Mouse (Mus musculus): ENCODE measurements at regions not wholly inside any gene's neighbourhood (a gene's known extent, or its start where the extent isn't known, plus 50 kb on each side); places are given as distances from the start of the nearest gene placed in this dataset.

GRCm38 (mm10) chr1:119197415-119197700, 143.9 kb upstream of the Gli2 start:
- no peak for DNase-seq (ENCODE audit: extremely low spot score in 1 of 2, low spot score in 1 of 2)

DNA sequence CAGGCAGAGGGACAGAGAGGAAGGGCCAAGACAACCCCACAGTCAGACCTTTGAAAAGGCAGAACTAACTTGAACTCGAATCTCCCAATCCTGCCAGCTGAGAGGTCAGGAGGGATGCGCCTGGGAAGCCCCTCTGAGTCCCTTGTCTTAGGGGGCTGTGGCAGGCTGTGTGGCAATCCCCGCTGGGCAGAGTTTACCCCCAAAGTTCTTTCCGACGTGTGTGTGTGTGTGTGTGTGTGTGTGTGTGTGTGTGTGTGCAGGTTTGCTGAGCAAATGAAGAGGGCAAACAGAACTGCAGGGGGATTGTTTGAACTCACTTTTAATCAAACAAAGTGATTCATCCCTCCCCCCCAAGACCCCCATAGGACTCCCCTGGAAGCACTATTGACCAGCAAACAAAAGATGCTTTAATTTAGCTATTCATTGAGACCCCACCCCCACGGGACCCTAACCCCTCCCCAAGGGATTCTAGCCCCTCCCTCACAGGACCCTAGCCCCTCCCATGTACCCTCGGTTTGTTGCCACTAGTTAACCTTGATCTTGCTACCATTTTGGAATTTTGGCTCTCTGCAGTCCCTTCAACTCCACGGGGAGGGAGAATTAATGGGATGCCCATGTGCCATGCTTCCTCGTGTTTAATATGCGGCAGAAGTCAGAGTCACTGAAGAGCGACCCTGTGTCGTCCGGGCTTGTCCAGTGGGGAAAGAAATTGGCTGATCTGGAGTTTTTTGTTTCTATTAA, 143.4 kb upstream of the Gli2 start:
- DNase-seq (ENCODE audit: extremely low spot score in 1 of 2, low spot score in 1 of 2) = no peak

GRCm38 (mm10) chr1:119194533-119194932, 141.1 kb upstream of the Gli2 start:
- DNase-seq (ENCODE audit: extremely low spot score in 1 of 2, low spot score in 1 of 2) = no peak

DNA sequence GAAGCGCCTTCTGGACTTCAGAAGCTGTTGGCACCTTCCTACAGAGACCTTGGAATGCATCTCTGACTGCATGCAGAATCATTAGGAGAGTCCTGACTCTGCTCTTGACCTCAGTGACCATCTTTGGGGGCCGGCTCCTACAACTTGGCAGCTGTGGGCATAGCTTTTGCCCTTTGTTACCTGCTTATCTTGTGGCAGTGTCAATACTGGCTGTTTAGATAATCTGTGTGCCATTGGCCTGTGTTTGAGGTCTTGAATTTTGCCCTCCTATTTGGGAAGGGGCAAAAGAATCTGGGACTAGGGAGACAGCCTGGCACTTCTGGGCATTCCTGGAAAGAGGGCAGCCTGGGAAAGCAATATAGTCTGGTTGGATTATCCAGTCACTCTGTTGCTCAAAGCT, 137.8 kb upstream of the Gli2 start:
- no peak for DNase-seq (ENCODE audit: extremely low spot score in 1 of 2, low spot score in 1 of 2)

DNA sequence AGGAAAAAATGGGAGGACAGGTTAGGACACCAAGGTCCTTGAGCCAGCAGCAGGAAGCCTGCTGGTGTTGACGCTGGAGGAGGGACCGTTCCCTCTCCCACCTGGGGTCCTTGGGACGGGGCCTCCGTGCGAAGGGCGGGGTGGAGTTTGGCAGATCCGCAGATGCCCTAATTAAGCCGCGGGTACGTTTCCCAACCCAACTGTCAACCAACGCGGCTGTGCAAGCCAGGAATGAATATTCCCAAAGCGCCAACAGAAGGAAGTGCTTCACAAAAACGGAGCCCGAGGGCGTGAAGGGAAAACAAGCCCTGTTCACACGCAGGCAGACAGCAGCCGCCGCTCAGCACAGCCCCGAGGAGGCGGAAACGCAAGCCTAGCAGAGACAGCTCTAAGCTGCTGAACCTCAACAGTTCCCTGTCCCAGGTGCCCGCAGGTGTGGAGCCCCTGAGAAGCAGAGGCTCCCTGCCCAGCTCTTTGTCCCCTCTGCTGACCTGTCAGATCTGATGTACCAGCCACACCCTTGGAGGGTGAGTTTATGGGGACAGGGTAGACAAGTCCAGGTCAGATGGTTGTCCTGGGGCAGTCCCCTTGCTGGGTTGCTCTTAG, 136.1 kb upstream of the Gli2 start:
- peak; percentile 30 to 43 for DNase-seq (ENCODE audit: extremely low spot score in 1 of 2, low spot score in 1 of 2)

- no peak for DNase-seq (ENCODE audit: extremely low spot score in 1 of 2, low spot score in 1 of 2)
Observed at GRCm38 (mm10) chr1:119187301-119187700, 133.9 kb upstream of the Gli2 start.

GRCm38 (mm10) chr1:119186856-119187255, 133.4 kb upstream of the Gli2 start:
- no peak for DNase-seq (ENCODE audit: extremely low spot score in 1 of 2, low spot score in 1 of 2)

GRCm38 (mm10) chr1:119183558-119184270, 130.3 kb upstream of the Gli2 start:
- no peak for DNase-seq (ENCODE audit: extremely low spot score in 1 of 2, low spot score in 1 of 2)

GRCm38 (mm10) chr1:119173030-119173756, 119.8 kb upstream of the Gli2 start:
- DNase-seq (ENCODE audit: extremely low spot score in 1 of 2, low spot score in 1 of 2) = no peak

GRCm38 (mm10) chr1:119167443-119167842, 114.0 kb upstream of the Gli2 start:
- DNase-seq (ENCODE audit: extremely low spot score in 1 of 2, low spot score in 1 of 2) = no peak

DNA sequence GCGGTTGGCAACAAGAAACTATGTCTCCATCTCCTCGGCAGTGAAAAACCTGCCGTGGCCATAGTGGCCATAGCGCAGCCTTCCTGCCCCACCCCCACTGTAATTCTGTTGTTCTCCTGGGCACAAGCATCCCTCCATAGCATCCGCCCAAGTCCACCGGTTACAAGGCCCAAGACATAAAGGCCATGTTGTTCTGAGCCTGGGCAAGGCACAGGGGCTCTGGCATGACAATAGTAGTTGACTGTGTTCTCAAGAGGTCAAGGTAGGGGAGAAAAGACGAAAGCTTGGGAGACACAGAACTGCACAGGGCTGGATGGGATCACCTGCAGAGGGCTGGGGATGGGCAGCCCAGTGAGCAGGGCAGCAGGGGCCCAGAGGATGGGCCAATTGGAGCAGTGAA, 112.9 kb upstream of the Gli2 start:
- DNase-seq (ENCODE audit: extremely low spot score in 1 of 2, low spot score in 1 of 2) = no peak

DNA sequence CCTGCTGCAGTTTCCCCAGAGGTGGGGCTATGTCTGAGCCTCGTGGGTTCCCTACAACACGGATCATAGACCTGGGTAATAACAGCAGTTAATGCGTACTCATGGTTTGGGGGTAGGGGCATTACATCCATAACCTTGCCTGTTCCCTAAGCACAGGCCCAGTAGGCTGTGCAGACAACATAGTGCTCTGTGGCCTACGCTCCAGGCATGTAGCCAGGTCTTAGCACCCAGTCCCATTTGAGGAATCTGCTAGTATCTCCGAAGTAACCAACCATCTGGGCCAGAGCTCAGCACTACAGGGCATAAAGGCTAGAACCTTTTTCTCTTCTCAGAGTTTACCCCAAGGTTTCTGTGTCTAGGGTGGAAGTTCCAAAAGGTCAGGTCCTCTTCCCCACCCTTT, 111.4 kb upstream of the Gli2 start:
- no peak for DNase-seq (ENCODE audit: extremely low spot score in 1 of 2, low spot score in 1 of 2)

- DNase-seq (ENCODE audit: extremely low spot score in 1 of 2, low spot score in 1 of 2) = no peak
Observed at GRCm38 (mm10) chr1:119163846-119164245, 110.4 kb upstream of the Gli2 start.

DNA sequence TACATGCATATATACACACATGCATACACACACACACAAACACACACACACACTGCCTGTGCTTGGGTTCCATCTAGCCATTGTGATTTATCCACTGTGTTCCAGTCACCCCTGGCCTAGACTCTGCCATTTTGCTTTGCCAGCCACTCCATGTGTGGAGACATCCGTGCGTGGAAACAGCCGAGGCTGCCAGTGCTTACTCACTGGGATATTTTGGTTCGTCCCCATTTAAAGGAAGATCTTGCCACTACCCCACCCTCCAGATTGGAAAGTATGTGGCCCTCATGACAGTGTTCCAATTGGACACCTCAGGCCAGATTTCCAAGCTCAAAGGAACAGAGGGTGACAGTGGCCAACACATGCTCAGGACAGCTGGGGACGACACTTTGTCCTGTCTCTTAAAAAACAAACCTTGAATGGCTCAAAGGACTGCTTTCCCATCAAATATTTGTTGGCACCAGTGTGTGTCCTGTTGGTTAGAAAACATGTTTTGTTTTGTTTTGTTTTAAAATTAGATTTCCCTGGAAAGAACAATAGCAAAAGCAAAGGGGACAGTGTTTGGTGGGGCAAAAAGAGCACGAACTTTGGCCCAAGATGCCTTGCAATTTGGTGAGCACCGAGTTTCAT, 109.8 kb upstream of the Gli2 start:
- no peak for DNase-seq (ENCODE audit: extremely low spot score in 1 of 2, low spot score in 1 of 2)

- DNase-seq (ENCODE audit: extremely low spot score in 1 of 2, low spot score in 1 of 2) = no peak
Observed at GRCm38 (mm10) chr1:119161751-119162150, 108.3 kb upstream of the Gli2 start.

- DNase-seq (ENCODE audit: extremely low spot score in 1 of 2, low spot score in 1 of 2) = no peak
Observed at GRCm38 (mm10) chr1:119160354-119160753, 106.9 kb upstream of the Gli2 start.

DNA sequence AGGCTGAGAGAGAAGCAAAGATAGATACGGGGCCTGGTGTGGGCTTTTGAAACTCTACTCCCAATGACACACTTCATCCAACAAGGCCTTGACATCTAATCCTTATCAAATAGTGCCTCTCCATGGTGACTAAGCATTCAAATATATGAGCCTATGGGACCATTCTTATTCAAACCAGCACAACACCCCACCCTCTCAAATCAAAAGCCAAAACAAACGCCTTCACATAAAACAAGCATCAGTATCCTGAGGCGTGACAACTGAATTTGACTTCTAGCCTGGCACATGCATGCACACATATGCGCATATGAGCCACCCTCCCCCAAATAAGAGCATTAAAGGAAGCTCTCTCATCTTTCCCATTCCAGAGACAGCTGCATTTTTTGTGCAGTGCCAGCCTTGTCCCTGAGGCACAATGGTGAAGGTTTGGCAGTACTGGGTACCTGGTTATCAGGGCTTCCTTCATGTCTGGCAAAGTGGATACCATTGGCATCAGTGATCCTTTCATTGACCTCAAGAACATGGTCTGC, 103.8 kb upstream of the Gli2 start:
- DNase-seq (ENCODE audit: extremely low spot score in 1 of 2, low spot score in 1 of 2) = no peak

GRCm38 (mm10) chr1:119153619-119154018, 100.2 kb upstream of the Gli2 start:
- DNase-seq (ENCODE audit: extremely low spot score in 1 of 2, low spot score in 1 of 2) = no peak

DNA sequence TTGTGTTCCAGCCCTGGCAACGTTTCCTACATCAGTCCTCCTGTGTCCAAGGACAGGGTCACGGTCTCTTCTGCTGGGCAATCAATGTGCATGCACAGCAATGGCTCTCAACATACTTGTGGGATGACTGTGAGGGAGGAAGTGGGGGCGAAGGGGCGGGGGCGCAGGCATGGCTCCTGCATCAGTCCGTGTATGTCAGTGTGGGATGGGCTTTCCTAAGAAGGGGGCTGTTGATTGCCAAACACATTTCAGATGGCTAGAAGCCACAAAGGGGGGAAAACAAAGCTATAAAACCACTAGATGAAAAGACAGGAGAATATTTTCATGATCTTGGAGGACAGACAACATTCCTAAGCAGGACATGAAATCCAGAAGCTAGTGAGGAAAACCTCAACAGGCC, 99.4 kb upstream of the Gli2 start:
- no peak for DNase-seq (ENCODE audit: extremely low spot score in 1 of 2, low spot score in 1 of 2)

GRCm38 (mm10) chr1:119147506-119147905, 94.1 kb upstream of the Gli2 start:
- DNase-seq (ENCODE audit: extremely low spot score in 1 of 2, low spot score in 1 of 2) = no peak

- DNase-seq (ENCODE audit: extremely low spot score in 1 of 2, low spot score in 1 of 2) = no peak
Observed at GRCm38 (mm10) chr1:119143808-119144207, 90.4 kb upstream of the Gli2 start.
